Mouse (Mus musculus): ENCODE results near the gene Vmn1r170.
"Not testable (repeated sequence)": the region's sequence is repeated elsewhere in the genome, so short reads cannot be mapped to it uniquely, and the experiment has no call there.

Gene Vmn1r170

DNA sequence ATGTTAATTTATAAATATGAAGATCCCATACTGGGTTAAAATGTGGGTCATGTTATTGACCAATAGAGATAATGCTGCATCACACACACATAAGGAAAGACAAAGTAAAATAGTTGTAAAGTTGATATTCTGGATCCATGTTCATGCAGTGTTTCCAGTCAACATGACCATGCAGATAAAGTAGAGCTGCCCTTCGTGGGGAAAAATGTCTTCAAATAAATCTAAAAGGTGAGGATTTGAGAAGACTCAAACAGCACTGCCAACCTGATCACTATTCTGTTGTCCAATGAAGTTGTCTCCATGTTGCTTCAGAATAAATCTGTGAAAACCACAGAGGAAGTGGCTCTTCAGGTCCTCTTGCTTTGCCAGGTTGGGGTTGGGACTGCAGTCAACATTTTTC, at the start of gene Vmn1r170:
TSS of gene Vmn1r170 (plus strand) at position 301 of the 400 bp plus-strand sequence.
- not testable (repeated sequence) for DNase-seq (ENCODE audit: low read depth, low spot score)

DNA sequence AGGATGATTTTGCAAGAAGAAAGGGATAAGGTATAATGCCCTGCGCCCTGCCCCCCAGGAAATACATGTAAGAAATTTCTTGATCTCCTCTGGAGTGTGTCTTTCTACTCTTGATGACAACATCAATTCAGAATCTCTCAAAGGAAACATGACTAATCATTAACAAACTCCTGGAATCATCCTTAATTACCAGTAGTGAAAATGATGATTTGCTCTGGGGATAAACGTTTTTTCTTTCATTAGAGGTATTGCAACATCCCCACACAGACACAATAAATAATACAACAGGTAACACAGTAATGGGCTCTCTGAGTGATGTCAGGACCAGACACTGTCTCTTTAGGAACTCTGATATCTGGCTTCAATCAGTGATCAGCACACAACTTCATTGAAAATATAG, 30.7 kb upstream of the Vmn1r170 start, which contains the start of gene Vmn1r169:
TSS of gene Vmn1r169 (plus strand) at position 301 of the 400 bp plus-strand sequence.
- not testable (repeated sequence) for DNase-seq (ENCODE audit: low read depth, low spot score)

DNA sequence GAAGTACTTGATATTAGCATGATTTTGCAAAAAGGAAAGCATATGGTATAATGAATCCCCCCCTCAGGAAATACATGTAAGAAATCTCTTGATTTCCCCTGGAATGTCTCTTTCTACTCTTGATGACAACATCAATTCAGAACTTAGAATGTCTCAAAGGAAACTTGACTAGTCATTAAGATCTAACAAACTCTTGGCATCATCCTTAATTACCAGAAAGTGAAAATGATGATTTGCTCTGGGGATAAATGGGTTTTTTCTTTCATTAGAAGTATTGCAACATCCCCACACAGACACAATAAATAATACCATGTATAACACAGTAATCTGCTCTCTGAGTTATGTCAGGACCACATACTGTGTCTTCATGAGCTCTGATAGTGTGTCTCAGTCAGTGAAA, 24.4 kb downstream of the Vmn1r170 start, which contains the start of gene Vmn1r171:
TSS of gene Vmn1r171 (plus strand) at position 301 of the 400 bp plus-strand sequence.
- DNase-seq (ENCODE audit: low read depth, low spot score), result no peak

Data from CD4-positive, CD25-positive, alpha-beta regulatory T cell, adult 2 months (primary cell).